ENCODE assay signal across 8 mouse cellular contexts in genomic region chr5:121700496-121700895, GRCm38 (mm10). TPM values are rescaled to one million over a fixed set of nuclear protein-coding genes. Genes with fewer than 3 reads are reported as not detected.
A peak's percentile ranks its signal among the peaks of the same experiment; 100 is the strongest.
DNase-seq lines count a peak whose midpoint lies in the region; ATAC-seq and TF ChIP-seq lines count a peak whose summit lies in the region.

No protein-coding gene starts in this region.

- 0 out of 2 replicates have a peak overlapping the region, but pooled peaks have one; percentile 10 for H3K9ac ChIP-seq in forebrain, postnatal 0 days
- H3K9ac ChIP-seq in forebrain, embryonic 11.5 days (ENCODE audit: low read length), result no peak overlapping the region

- no peak overlapping the region for H3K27ac ChIP-seq in forebrain, postnatal 0 days (ENCODE audit: low read depth, low read length)
- no peak overlapping the region for H3K27ac ChIP-seq in forebrain, embryonic 11.5 days (ENCODE audit: low read depth, low read length)

- H3K4me3 ChIP-seq in forebrain, postnatal 0 days (ENCODE audit: low read depth, low read length), result no peak overlapping the region
- H3K4me3 ChIP-seq in forebrain, embryonic 11.5 days (ENCODE audit: low read depth, low read length), result no peak overlapping the region

- no peaks in the 10 kb centered on the region for H3K9me3 ChIP-seq in forebrain, postnatal 0 days (ENCODE audit: low read length)
- H3K9me3 ChIP-seq in forebrain, embryonic 11.5 days (ENCODE audit: control insufficient read depth, low read length), result no peaks in the 10 kb centered on the region

- no peak for TF ChIP-seq CTCF in forebrain, postnatal 0 days (IDR thresholded peaks at IDR 0.05; ENCODE audit: low read depth)

- DNase-seq in forebrain, postnatal 0 days, result no peak
- DNase-seq in forebrain, embryonic 11.5 days (ENCODE audit: low spot score), result no peak
- DNase-seq in urinary bladder, postnatal 36 days (ENCODE audit: low spot score in 2 of 2), result peak; percentile 22 to 38
- no peak for DNase-seq in urinary bladder, postnatal 4 days (ENCODE audit: low spot score in 2 of 2)
- peak; percentile 70 for DNase-seq in layer of hippocampus, adult 9-11 months
- peak; percentile 83 for DNase-seq in right cerebral cortex, postnatal 25 days
- DNase-seq in cerebellum, postnatal 25 days, result no peak
- DNase-seq in retina, embryonic 14.5 days (ENCODE audit: low spot score), result no peak

- no peak for ATAC-seq in forebrain, postnatal 0 days
- ATAC-seq in forebrain, embryonic 11.5 days (replicated peaks; ENCODE audit: low FRiP score), result no peak

- no peaks in the 10 kb centered on the region for H3K36me3 ChIP-seq in forebrain, postnatal 0 days (ENCODE audit: insufficient read depth)
- no peaks in the 10 kb centered on the region for H3K36me3 ChIP-seq in forebrain, embryonic 11.5 days (ENCODE audit: control insufficient read depth, insufficient read depth, low read length)

- H3K27me3 ChIP-seq in forebrain, postnatal 0 days (ENCODE audit: insufficient read depth, low read length), result no peaks in the 10 kb centered on the region
- no peaks in the 10 kb centered on the region for H3K27me3 ChIP-seq in forebrain, embryonic 11.5 days (ENCODE audit: control insufficient read depth, insufficient read depth, low read length)

- WGBS in forebrain, postnatal 0 days, result 18% methylated on average over 11 of the region's 11 CpGs
- WGBS in forebrain, embryonic 11.5 days, result 31% methylated on average over 11 of the region's 11 CpGs

- no peaks in the 10 kb centered on the region for H3K4me1 ChIP-seq in forebrain, postnatal 0 days (ENCODE audit: insufficient read depth)
- 0 out of 2 replicates have a peak, but pooled peaks cover 2% of the 10 kb centered on the region for H3K4me1 ChIP-seq in forebrain, embryonic 11.5 days (replicated peaks; ENCODE audit: control insufficient read depth, insufficient read depth, low read length)

- H3K4me2 ChIP-seq in forebrain, postnatal 0 days (ENCODE audit: low read depth), result peak overlapping the region; percentile 27; the same call in 1 of the 2 replicates
- H3K4me2 ChIP-seq in forebrain, embryonic 11.5 days (ENCODE audit: low read depth, low read length, severe bottlenecking), result no peak overlapping the region

RNA-seq across cellular contexts. Expression of gene Atxn2, which starts 10.6 kb away (rescaled TPM):
- total RNA-seq in forebrain, postnatal 0 days (2014; rRNA removed), result 80.3 and 80.6 TPM in 2 replicates
- 71.3 and 92.3 TPM in 2 replicates for polyA plus RNA-seq in forebrain, postnatal 0 days (2015; fragmentation: Nextera tagmentation; extraction: Ambion mirVana)
- polyA plus RNA-seq in forebrain, embryonic 11.5 days (2014; fragmentation: Nextera tagmentation; extraction: Ambion mirVana), result 99.2 and 102 TPM in 2 replicates

RNA-seq across cellular contexts. Expression of gene Brap, which starts 40.1 kb away (rescaled TPM):
- 51.5 and 56.0 TPM in 2 replicates for total RNA-seq in forebrain, postnatal 0 days (2014; rRNA removed)
- 42.7 and 46.6 TPM in 2 replicates for polyA plus RNA-seq in forebrain, postnatal 0 days (2015; fragmentation: Nextera tagmentation; extraction: Ambion mirVana)
- polyA plus RNA-seq in forebrain, embryonic 11.5 days (2014; fragmentation: Nextera tagmentation; extraction: Ambion mirVana), result 45.5 and 48.1 TPM in 2 replicates

RNA-seq across cellular contexts. Expression of gene Acad10, which starts 40.2 kb away (rescaled TPM):
- total RNA-seq in forebrain, postnatal 0 days (2014; rRNA removed), result 2.7 and 3.0 TPM in 2 replicates
- polyA plus RNA-seq in forebrain, postnatal 0 days (2015; fragmentation: Nextera tagmentation; extraction: Ambion mirVana), result 0.59 and 1.1 TPM in 2 replicates
- polyA plus RNA-seq in forebrain, embryonic 11.5 days (2014; fragmentation: Nextera tagmentation; extraction: Ambion mirVana), result 1.9 TPM in 2 replicates

Comparison
In these comparisons a context has a peak if more than half of its experiments do, and no peak if none do; other contexts are left out.
1. DNase-seq: peak in urinary bladder, postnatal 36 days (2 of 2), layer of hippocampus, adult 9-11 months (single experiment) and right cerebral cortex, postnatal 25 days (single experiment); none in forebrain, postnatal 0 days (single experiment), forebrain, embryonic 11.5 days (single experiment), urinary bladder, postnatal 4 days (0 of 2), cerebellum, postnatal 25 days (0 of 2) and retina, embryonic 14.5 days (single experiment).